Mouse (Mus musculus) adrenal gland, postnatal 36 days (tissue): ENCODE results near the gene Ifit1bl1. TPM values are rescaled to one million over a fixed set of nuclear protein-coding genes. Genes with fewer than 3 reads are reported as not detected.
A peak's percentile ranks its signal among the peaks of the same experiment; 100 is the strongest.
"Not testable (repeated sequence)": the region's sequence is repeated elsewhere in the genome, so short reads cannot be mapped to it uniquely, and the experiment has no call there.

Experiments used
- DNase-seq, 2 experiments: peaks; one replicate each; pipeline ENCODE4 v3.0.0; 2021; ENCODE audit warnings: mixed read lengths in 1 of 2
- total RNA-seq, 2 experiments: library from RNA; stranded (reverse); gene quantifications; 2 replicates each; pipeline ENCODE4 v1.2.3; 2021

Gene Ifit1bl1
- total RNA-seq, 2 experiments from 2014 or later = 0.40 to 0.92 TPM

GRCm38 (mm10) chr19:34587898-34588692 lies 13.7 kb downstream of the Ifit1bl1 start:
- DNase-seq = not testable (repeated sequence)

GRCm38 (mm10) chr19:34585740-34586458 lies 15.9 kb downstream of the Ifit1bl1 start:
- not testable (repeated sequence) for DNase-seq

- peak; percentile 23 to 52 for DNase-seq
Observed at GRCm38 (mm10) chr19:34583126-34583766, 18.5 kb downstream of the Ifit1bl1 start, which contains the start of gene Ifit3. Gene Ifit3 (plus strand): TSS chr19:34583531.

- not testable (repeated sequence) for DNase-seq
Observed at GRCm38 (mm10) chr19:34582696-34583095, 19.1 kb downstream of the Ifit1bl1 start.

GRCm38 (mm10) chr19:34577121-34577520 lies 24.6 kb downstream of the Ifit1bl1 start:
- DNase-seq = no peak

GRCm38 (mm10) chr19:34573650-34574049 lies 28.1 kb downstream of the Ifit1bl1 start:
- DNase-seq = no peak

GRCm38 (mm10) chr19:34571080-34571479 lies 30.7 kb downstream of the Ifit1bl1 start:
- DNase-seq = no peak

- peak; percentile 8 to 19 for DNase-seq
Observed at GRCm38 (mm10) chr19:34569896-34570476, 31.8 kb downstream of the Ifit1bl1 start.

GRCm38 (mm10) chr19:34568988-34569895 lies 32.5 kb downstream of the Ifit1bl1 start:
- no peak for DNase-seq

- DNase-seq = no peak
Observed at GRCm38 (mm10) chr19:34566178-34566784, 35.5 kb downstream of the Ifit1bl1 start.

- DNase-seq = no peak
Observed at GRCm38 (mm10) chr19:34562556-34562955, 39.2 kb downstream of the Ifit1bl1 start.

- no peak for DNase-seq
Observed at GRCm38 (mm10) chr19:34556621-34557020, 45.1 kb downstream of the Ifit1bl1 start.

- DNase-seq = no peak
Observed at GRCm38 (mm10) chr19:34554061-34554460, 47.7 kb downstream of the Ifit1bl1 start.

- no peak for DNase-seq
Observed at GRCm38 (mm10) chr19:34553522-34553921, 48.2 kb downstream of the Ifit1bl1 start.

- DNase-seq = no peak
Observed at GRCm38 (mm10) chr19:34553021-34553420, 48.7 kb downstream of the Ifit1bl1 start.

GRCm38 (mm10) chr19:34551981-34552380 lies 49.8 kb downstream of the Ifit1bl1 start:
- DNase-seq = no peak

GRCm38 (mm10) chr19:34550534-34551223 lies 51.1 kb downstream of the Ifit1bl1 start, which contains the start of gene Ifit2:
Gene Ifit2 (plus strand): TSS chr19:34550694.
- peak; percentile 73 to 82 for DNase-seq

GRCm38 (mm10) chr19:34550205-34550533 lies 51.6 kb downstream of the Ifit1bl1 start:
- DNase-seq = no peak

GRCm38 (mm10) chr19:34547976-34548375 lies 53.8 kb downstream of the Ifit1bl1 start:
- DNase-seq = peak; percentile 85 to 89

GRCm38 (mm10) chr19:34546211-34546610 lies 55.5 kb downstream of the Ifit1bl1 start:
- no peak for DNase-seq
